Mouse (Mus musculus) cerebellum, adult 8-10 months (tissue): ENCODE data around the gene Elane.

Experiments used
- DNase-seq: peaks from one replicate; pipeline ENCODE4 v3.0.0; 2022

Gene Elane

GRCm38 (mm10) chr10:79916081-79916480, 30.0 kb downstream of the Elane start:
- no peak for DNase-seq

DNA sequence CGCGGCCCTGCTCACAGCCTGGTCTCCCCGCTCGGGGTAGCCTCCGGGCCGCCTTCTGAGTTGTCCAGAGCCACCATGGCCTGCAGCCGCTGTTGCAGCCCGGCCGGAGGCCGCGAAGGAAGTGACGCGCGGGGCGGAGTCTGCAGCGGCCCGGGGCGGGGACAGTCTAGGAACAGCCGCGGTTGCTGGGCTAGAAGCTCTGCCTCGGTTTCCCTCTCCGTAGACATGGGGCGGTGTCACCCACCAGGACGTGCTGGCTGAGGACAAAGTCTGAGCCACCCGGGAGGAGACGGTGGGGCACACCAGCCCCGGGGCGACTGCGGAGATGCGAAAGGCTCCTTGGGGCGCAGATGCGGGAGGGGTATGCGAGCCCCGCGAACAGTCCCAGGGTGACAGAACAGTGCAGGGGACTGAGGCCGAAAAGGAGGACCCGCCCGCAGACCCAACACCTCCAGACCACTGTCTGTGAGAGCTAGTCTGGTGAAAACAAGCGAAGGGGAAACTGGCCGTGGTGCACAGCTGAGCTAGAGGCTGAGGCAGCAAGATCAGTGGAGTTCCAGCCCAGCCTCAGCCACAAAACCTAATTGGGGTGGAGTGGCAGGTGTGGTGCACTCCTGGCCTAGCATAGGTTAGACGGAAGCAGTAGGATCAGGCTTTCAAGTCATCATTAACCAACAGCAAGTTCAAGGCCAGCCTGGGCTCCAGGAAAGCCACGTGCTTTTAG, 30.9 kb downstream of the Elane start, which contains the start of gene Kiss1r:
Gene Kiss1r (plus strand): TSS at position 164 of the 724 bp plus-strand sequence.
- DNase-seq, result peak; percentile 85

DNA sequence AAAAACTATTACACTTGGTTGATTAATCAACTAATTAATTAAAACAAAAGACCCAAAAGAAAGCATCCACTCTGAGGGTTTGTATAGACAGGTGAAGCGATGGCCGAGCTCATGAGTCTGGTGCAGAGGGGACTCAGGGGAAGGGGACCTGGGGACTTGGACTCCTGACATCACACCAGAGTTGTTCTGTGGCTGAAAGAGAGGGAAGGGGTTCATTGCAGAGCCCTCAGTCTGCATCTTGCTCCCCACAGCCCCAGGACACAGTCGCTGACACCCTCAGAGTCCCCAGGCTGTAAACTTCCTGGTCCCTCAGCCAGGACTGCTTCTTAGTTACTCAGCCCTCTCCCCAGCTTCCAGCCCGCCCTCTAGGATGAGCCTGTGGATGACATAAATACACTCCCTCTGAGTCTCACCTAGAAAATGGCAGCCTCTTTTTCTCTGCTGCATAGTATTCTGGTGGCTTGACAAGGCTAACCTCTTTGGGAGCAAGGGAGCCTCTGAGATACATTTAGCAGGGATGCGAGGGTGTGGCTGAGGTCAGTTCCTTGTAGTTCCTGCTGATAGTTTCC, 31.6 kb downstream of the Elane start:
- DNase-seq, result no peak

DNA sequence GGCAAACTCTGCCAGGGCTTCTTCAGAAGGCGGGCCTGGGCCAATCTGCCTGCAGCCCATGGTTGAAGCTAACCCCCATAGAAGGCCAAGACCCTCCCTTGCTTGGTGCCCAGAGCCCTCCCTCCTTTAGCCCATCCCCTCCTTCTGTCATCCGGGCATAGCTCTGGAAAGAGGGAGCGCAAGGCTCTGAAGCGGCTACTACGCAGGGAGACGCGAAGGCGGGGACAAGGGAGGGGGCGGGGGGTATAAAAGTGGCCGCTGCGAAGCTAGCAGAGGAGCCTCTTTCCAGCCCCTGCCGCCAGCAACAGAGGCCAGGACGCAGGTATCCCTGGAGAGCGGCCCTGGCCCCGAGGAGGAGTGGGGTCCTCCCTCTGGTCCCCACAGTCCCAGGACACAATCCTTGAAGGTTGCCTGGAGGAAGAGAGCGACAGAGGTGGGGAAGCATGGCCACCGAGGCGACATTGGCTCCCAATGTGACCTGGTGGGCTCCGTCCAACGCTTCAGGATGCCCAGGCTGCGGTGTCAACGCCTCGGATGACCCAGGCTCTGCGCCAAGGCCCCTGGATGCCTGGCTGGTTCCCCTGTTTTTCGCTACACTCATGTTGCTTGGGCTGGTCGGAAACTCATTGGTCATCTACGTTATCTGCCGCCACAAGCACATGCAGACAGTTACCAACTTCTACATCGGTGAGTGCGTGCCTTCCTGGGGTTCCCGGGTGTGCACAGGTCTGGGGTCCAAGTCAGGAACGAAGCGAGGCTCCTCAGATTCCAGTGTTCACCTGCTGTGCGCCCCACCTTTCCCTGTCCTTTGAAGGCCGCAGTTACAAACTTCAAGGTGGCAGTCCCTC, 32.4 kb downstream of the Elane start:
- no peak for DNase-seq

GRCm38 (mm10) chr10:79919251-79919849, 33.3 kb downstream of the Elane start:
- DNase-seq, result no peak

DNA sequence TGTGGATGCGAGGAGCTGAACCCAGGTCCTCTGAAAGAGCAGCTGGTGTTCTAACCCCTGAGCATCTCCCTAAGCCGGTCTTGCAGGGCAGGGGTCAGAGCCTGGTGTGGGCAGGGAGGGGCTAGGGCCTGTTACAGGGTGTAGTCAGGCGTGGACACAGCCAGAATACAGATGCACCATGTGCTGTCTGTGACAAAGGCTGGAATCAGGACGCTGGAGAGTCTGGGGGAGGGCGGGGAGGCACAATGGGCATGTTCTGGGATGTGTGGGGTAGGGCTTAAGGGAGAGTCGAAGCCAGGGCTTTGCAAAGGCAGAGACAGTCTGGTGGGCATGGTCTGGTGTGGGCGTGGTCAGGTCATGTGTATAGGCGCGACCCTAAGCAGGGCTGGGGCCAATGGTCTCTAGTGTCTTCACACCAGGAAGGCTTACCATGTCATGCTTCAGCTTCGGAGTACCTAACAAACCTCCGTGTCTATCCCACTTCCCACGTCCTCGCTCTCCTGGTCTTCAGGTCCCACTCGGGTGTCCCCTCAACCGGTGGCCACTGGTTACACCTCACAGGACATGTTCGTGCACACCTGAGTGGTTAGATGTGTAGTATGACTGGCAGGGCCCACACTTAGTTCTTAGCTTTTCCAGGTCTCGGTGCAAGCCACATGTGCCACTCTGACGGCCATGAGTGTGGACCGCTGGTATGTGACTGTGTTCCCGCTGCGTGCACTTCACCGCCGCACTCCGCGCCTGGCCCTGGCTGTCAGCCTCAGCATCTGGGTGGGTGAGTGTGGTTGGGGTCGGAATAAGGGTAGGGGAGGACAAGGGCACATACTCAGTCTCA, 34.2 kb downstream of the Elane start:
- DNase-seq, result no peak

GRCm38 (mm10) chr10:79920958-79921535, 35.0 kb downstream of the Elane start, which contains the start of gene R3hdm4:
Gene R3hdm4, minus strand, starts transcription at chr10:79921208.
- DNase-seq, result no peak

- DNase-seq, result no peak
Measured at GRCm38 (mm10) chr10:79921572-79921971, 35.5 kb downstream of the Elane start.

DNA sequence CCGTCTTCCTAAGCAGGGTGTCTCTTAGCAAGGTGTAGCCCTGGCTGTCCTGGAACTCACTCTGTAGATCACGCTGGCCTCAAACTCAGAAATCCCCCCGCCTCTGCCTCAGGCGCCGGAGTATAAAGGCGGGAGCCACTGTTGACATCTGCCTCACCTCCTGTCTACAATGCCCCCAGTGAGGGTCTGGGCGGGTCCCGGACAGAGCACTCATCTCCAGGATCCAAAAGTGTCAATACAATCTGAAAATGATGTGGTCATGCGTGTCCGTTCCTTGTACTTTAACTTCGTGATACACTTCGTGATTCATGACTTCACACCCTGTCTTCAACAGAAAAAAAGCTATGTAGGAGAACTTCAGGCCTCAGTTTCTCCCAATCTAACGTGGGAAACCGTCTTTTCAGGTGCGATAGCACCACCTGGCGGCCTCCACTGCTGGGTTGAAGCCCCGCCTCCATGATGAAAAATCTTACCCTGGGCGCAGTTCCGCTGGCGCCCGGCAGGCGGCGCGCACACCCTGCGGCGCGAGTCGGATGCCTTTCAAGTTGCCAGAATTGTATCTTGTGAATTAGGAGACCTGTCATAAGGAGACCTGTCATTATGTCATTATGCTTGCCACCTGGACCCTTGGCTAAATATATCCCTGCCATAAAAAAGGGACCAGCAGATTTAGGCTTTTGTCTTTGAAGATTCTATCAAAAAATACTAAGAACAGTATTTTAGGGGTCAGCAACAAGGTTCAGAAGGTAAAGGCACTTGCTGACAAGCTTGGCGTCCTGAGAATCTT, 39.1 kb downstream of the Elane start:
- DNase-seq, result peak; percentile 98

- no peak for DNase-seq
Measured at GRCm38 (mm10) chr10:79925785-79926490, 39.9 kb downstream of the Elane start.

DNA sequence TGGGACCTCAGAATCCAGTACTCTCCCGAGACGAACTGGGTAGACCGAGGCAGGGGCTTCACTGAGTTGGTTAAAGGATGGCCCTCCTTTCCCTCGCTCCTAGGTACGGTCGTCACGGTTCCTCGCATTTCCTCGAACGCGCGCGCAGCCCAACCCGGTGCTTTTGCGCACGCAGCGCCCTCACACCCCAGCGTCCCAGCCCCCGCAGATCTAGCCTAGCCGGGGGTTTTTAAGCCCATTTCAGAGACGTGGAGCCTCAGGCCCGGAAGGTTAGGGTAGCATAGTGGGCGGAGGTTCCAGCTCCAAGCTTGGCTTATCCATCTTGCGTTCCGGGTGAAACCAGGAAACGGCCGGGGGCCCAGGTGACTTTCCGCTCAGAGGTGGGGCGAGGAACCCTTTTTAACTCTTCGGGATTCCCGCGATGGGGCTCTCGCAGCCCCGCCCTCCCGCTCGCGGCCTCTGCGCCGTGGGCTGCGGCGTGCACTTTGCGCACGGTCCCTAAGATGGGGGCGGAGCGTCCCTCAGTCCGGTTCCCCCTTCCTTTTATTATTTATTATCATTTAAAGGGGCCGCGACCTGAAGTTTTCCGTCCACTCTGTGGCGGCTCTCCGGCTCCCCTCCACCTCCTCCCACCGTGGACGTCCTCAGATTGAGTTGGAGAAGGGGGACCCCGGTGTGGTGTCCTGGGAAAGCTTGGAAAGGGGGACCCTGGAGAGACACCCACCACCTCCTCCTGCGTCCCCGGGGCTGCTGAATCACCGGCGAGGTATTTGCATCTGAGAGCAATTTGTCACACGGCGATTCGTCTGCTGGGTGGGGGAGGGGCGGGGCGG, 40.7 kb downstream of the Elane start, which contains the start of gene Arid3a:
Gene Arid3a (plus strand): TSS at position 553 of the 833 bp plus-strand sequence.
- peak; percentile 86 for DNase-seq

- no peak for DNase-seq
Measured at GRCm38 (mm10) chr10:79927324-79928029, 41.4 kb downstream of the Elane start.

GRCm38 (mm10) chr10:79928030-79928694, 42.1 kb downstream of the Elane start:
- no peak for DNase-seq

DNA sequence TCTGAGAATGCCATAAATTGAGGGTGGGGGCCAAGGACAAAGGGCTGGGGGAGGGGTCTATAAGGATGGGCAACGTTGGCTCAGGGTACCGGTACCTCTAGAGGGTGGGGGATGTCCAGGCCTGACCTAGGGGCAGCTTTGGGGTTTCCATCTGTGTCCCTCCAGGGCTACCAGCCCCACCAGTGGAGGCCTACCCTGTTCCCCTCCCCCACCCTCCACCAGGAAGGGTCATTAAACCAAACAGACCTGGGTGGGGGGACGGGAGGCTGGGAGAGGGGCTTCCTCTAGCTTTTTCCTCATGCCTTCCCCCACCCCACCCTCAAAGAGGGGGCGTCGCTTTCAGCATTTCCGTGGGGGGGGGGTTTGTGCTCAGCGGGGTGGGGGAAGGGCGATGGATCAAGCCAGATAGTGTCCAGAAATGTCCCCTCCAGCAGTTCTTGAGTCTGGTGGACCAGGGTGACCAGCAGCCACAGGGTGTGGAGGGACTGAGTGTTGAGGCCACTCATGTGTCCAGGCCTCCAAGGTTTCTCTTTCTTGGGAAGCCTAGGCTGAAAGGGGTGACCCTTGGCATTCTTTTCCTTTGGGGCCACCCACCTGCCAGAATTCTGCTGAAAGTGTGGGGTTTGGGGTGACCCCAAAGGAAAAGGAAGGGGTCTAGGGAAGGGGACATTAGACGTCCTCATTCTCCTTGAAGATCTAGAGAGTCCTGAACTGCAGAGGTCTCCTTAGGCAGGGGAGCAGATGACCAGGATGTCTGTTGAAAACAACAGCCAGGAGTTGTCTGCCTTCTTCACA, 43.1 kb downstream of the Elane start:
- DNase-seq, result no peak

DNA sequence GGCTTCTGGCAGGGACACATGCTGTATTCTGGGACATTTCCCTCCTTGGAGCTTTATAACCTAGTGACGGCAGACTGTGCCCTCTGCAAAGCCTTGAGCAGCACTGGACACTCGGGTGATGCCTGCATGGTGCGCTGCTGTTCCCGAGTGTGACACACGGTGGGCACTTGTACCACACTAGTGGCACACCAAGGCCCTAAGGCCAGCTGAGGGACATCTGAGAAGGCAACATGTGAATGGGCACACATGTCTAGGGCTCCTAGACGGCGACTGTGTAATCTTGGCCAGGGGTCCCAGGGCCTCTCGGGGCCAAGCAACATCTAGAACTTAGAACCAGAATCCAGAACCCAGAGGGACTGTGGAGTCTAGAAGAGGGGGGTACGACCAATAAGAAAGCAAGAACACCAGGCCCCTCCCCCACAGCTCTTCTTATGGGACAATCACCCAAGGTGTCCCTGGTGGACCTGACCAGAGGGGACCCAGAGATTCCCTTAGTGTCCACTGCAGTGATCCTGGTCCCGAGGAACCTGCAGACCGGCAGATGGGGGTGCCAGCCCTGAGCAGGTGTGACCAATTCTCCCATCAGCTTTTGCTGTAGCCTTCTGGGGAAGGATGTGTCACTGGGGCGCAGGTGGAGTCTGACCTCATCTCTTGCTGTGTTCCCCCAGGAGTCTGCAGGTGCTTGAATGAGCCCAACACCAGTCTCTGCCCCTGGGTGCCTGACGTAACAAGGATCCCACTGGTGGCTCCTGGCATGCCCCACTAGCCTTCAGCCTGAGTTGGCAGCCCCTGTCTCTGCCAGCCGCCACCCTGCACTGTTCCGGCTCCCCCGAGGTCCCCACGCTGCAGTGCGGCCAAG, 44.1 kb downstream of the Elane start:
- no peak for DNase-seq

DNA sequence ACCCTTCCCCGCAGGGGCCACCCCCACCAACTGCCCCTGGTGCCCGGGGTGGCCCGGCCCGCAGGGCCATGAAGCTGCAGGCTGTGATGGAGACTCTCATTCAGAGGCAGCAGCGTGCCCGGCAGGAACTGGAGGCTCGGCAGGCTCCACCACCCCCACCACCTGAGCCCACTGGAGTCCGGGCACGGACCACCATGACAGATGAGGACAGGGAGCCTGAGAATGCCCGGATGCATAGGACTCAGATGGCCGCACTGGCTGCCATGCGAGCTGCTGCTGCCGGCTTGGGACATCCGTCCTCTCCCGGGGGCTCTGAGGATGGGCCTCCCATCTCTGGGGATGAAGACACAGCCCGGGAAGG, 44.8 kb downstream of the Elane start:
- DNase-seq, result no peak
